In genomic region chr13:99055609-99056321, GRCm38 (mm10) we compare ENCODE assay signal across 8 mouse cellular contexts.
DNase-seq lines count a peak whose midpoint lies in the region; ATAC-seq lines count a peak whose summit lies in the region.

No protein-coding gene starts in this region.

- H3K4me3 ChIP-seq in hindbrain, embryonic 10.5 days: no peak overlapping the region
- H3K4me3 ChIP-seq in hindbrain, embryonic 13.5 days: no peak overlapping the region
- no peak overlapping the region for H3K4me3 ChIP-seq in lung, embryonic 16.5 days (ENCODE audit: low read length)

- no peak for DNase-seq in hindbrain, embryonic 10.5 days (ENCODE audit: low spot score)
- DNase-seq in adrenal gland, postnatal 25 days: peak; percentile 29
- peak; percentile 56 to 68 for DNase-seq in heart, adult 9 months (ENCODE audit: low spot score in 2 of 2)
- no peak for DNase-seq in embryo, embryonic 10.5 days (ENCODE audit: low spot score)
- no peak for DNase-seq in spleen, postnatal 10 days (ENCODE audit: low spot score in 2 of 2)
- DNase-seq in ovary, postnatal 10 days (ENCODE audit: low spot score): no peak

- no peaks in the 10 kb centered on the region for H3K27me3 ChIP-seq in hindbrain, embryonic 10.5 days (ENCODE audit: insufficient read depth, poor library complexity, severe bottlenecking)
- 0 out of 2 replicates have a peak, but pooled peaks cover 13% of the 10 kb centered on the region for H3K27me3 ChIP-seq in hindbrain, embryonic 13.5 days
- no peaks in the 10 kb centered on the region for H3K27me3 ChIP-seq in lung, embryonic 16.5 days (ENCODE audit: control insufficient read depth, insufficient read depth, low read depth, low read length)

- H3K9ac ChIP-seq in hindbrain, embryonic 13.5 days: no peak overlapping the region
- H3K9ac ChIP-seq in lung, embryonic 16.5 days (ENCODE audit: low read length): no peak overlapping the region

- no peak for ATAC-seq in hindbrain, embryonic 13.5 days (ENCODE audit: low FRiP score)
- peak; percentile 43 for ATAC-seq in lung, embryonic 16.5 days (ENCODE audit: low read depth)

- H3K27ac ChIP-seq in hindbrain, embryonic 10.5 days: peak overlapping the region; percentile 16; the same call in 1 of the 2 replicates
- no peak overlapping the region for H3K27ac ChIP-seq in hindbrain, embryonic 13.5 days
- no peak overlapping the region for H3K27ac ChIP-seq in lung, embryonic 16.5 days (ENCODE audit: low read length)

- peaks cover 25% of the 10 kb centered on the region for H3K4me1 ChIP-seq in hindbrain, embryonic 10.5 days (replicated peaks)
- H3K4me1 ChIP-seq in hindbrain, embryonic 13.5 days (replicated peaks): peaks cover 22% of the 10 kb centered on the region
- H3K4me1 ChIP-seq in lung, embryonic 16.5 days (replicated peaks; ENCODE audit: control insufficient read depth, insufficient read depth, low read length): peaks cover 3% of the 10 kb centered on the region; the same call in 1 of the 2 replicates

- 59% methylated on average over 11 of the region's 11 CpGs for WGBS in hindbrain, embryonic 10.5 days
- WGBS in hindbrain, embryonic 13.5 days: 42% methylated on average over 11 of the region's 11 CpGs
- WGBS in lung, embryonic 16.5 days: 40% methylated on average over 11 of the region's 11 CpGs

- no peaks in the 10 kb centered on the region for H3K36me3 ChIP-seq in hindbrain, embryonic 10.5 days
- H3K36me3 ChIP-seq in hindbrain, embryonic 13.5 days: no peaks in the 10 kb centered on the region
- no peaks in the 10 kb centered on the region for H3K36me3 ChIP-seq in lung, embryonic 16.5 days (ENCODE audit: control insufficient read depth, insufficient read depth, low read length)

- H3K9me3 ChIP-seq in hindbrain, embryonic 10.5 days: no peaks in the 10 kb centered on the region
- H3K9me3 ChIP-seq in hindbrain, embryonic 13.5 days: no peaks in the 10 kb centered on the region
- H3K9me3 ChIP-seq in lung, embryonic 16.5 days (ENCODE audit: control insufficient read depth, low read length): no peaks in the 10 kb centered on the region

- H3K4me2 ChIP-seq in hindbrain, embryonic 13.5 days: no peak overlapping the region
- H3K4me2 ChIP-seq in lung, embryonic 16.5 days (ENCODE audit: low read depth, low read length): no peak overlapping the region

Comparison
In these comparisons a context has a peak if more than half of its experiments do, and no peak if none do; other contexts are left out.
1. DNase-seq: peak in adrenal gland, postnatal 25 days (single experiment) and heart, adult 9 months (2 of 2); none in hindbrain, embryonic 10.5 days (single experiment), embryo, embryonic 10.5 days (single experiment), spleen, postnatal 10 days (0 of 2) and ovary, postnatal 10 days (single experiment).